In genomic region chr13:32298456-32298855, GRCm38 (mm10) we compare ENCODE assay signal across 16 mouse cellular contexts.
"Had no signal": no experiment of that assay in that cellular context is flagged by ENCODE, and none has a peak within 500 bp of the region (broad histone marks: within the 10 kb centered on the region; RNA-seq: fewer than 3 reads in every experiment).

No protein-coding gene starts in this region.

- DNase-seq: kidney, postnatal 10 days; kidney, postnatal 4 days; lung, embryonic 14.5 days; lung, postnatal 10 days; lung, postnatal 4 days; midbrain, embryonic 14.5 days; right cerebral cortex, postnatal 4 days; spleen, adult 18-20 months; thymus, adult 2 months; thymus, postnatal 25 days had no signal

- H3K27me3 ChIP-seq: limb, embryonic 15.5 days; liver, embryonic 12.5 days; neural tube, embryonic 12.5 days had no signal

- ATAC-seq: liver, embryonic 12.5 days had no signal

- H3K36me3 ChIP-seq: limb, embryonic 15.5 days; liver, embryonic 12.5 days; midbrain, embryonic 10.5 days; neural tube, embryonic 12.5 days had no signal

- H3K9ac ChIP-seq: limb, embryonic 15.5 days; liver, embryonic 12.5 days; lung, embryonic 14.5 days; neural tube, embryonic 12.5 days had no signal

- H3K4me3 ChIP-seq: layer of hippocampus, adult 2 months; left cerebral cortex, adult 2 months; limb, embryonic 15.5 days; liver, embryonic 12.5 days; midbrain, embryonic 10.5 days; neural tube, embryonic 12.5 days had no signal

- H3K27ac ChIP-seq: layer of hippocampus, adult 2 months; left cerebral cortex, adult 2 months; limb, embryonic 15.5 days; liver, embryonic 12.5 days; midbrain, embryonic 10.5 days; neural tube, embryonic 12.5 days had no signal

- H3K4me2 ChIP-seq: limb, embryonic 15.5 days; liver, embryonic 12.5 days; lung, embryonic 14.5 days; neural tube, embryonic 12.5 days had no signal

- H3K9me3 ChIP-seq: limb, embryonic 15.5 days; liver, embryonic 12.5 days; midbrain, embryonic 10.5 days; neural tube, embryonic 12.5 days had no signal

- H3K4me1 ChIP-seq: liver, embryonic 12.5 days; neural tube, embryonic 12.5 days had no signal
